Mouse (Mus musculus): ENCODE results near the gene Ercc4. TPM values are rescaled to one million over a fixed set of nuclear protein-coding genes. Genes with fewer than 3 reads are reported as not detected.

Ercc4 gene
- polyA plus RNA-seq, 1 experiment from 2014 or later: 15.1 TPM

DNA sequence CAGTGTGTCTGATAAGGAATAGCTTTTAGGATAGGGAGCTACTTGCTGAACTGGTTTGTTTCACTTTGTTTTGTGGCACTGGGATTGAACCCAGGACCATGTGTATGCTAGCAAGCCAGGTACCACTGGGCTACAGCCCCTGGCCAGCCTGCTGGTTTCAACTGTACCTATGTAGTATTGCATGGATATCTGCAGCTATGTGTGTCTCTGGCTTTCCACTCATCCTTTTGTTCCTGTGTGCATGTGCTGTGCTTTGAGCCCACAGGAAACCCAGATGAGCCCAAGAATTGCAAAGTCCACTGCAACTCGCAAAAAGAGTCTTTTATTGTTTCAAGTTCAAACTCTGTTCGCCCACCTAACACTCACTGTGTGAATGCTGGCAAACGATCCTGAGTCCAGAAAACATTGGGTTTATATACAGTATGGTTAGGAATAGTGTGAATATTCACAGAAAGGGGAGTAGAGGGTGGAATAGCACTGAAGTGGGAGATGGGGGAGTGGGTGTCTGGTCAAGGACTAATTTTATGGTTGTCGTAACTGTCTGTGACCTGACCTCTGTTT lies 73.8 kb downstream of the Ercc4 start:
- Histone ChIP-seq H3K4me2 (no peak overlapping the region), H3K36me3 (no peaks in the 10 kb centered on the region), H3K4me3 (no peak overlapping the region), H3K27me3 (no peaks in the 10 kb centered on the region), H3K27ac (replicated peaks) (no peak overlapping the region), H3K9ac (no peak overlapping the region), H3K4me1 (replicated peaks) (no peaks in the 10 kb centered on the region), H3K9me3 (no peaks in the 10 kb centered on the region)
- WGBS: 80% methylated on average over 4 of the region's 4 CpGs
- no peak for ATAC-seq (ENCODE audit: low read depth)

DNA sequence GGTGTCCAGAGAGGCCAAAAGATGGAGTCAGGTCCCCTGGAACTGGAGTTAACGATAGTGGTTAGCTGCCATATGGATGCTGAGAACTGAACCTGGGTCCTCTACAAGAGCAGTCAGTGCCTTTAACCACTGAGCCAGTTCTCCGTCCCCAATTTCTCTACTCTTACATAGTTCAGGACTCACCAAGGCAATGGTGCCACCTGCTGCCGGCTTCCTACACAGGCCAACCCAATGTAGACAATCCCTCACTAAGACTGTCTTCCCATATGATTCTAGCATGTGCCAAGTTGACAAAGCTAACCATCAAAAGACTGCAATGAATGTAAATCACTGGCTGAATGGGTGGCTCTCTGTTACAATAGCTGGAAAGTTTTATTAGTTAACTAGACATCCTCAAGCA lies 74.9 kb downstream of the Ercc4 start:
- no peak overlapping the region for H3K27ac ChIP-seq (replicated peaks)
- no peak for ATAC-seq (ENCODE audit: low read depth)
- 0 out of 2 replicates have a peak, but pooled peaks cover 2% of the 10 kb centered on the region for H3K4me1 ChIP-seq (replicated peaks)
- WGBS: 88% methylated on average over 3 of the region's 3 CpGs
- H3K4me2 ChIP-seq: no peak overlapping the region
- H3K27me3 ChIP-seq: no peaks in the 10 kb centered on the region
- H3K9ac ChIP-seq: no peak overlapping the region
- H3K9me3 ChIP-seq: no peaks in the 10 kb centered on the region
- no peak overlapping the region for H3K4me3 ChIP-seq
- no peaks in the 10 kb centered on the region for H3K36me3 ChIP-seq

DNA sequence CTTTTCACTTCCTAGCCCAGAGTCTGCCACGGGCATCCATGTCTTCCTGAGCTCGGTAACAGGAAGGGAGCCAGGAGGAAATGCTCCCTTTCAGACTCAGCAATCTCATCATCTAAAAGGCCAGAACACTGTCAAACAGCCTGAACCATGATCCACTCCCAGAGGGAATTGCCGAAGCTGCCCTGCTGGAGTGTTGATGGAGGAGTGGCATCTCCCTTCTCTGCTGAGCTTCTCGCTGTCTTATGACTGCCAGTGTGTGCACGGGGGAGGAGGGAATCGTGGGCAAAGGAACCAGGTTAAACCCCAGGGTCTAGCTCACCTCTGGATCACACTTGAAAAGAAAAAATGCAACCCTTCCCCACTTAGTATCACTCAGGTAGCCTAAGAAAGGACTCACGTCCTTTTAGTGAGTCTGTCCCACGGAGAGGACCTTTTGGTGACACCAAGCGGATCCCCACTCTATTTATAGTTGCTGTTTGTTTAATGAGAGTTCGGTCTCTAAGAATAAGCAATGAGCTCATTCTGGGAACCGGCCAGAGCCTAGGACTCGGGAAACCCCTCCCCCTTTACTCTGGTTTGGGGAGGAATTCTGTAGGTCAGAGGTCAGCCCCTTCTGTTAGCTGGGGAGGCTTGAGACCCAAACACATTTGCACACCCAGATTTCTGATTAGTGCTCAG lies 80.1 kb downstream of the Ercc4 start:
- 62% methylated on average over 12 of the region's 12 CpGs for WGBS
- ATAC-seq (ENCODE audit: low read depth): no peak
- Histone ChIP-seq H3K36me3 (no peaks in the 10 kb centered on the region), H3K27ac (replicated peaks) (no peak overlapping the region), H3K4me2 (no peak overlapping the region), H3K4me1 (replicated peaks) (0 out of 2 replicates have a peak, but pooled peaks cover 3% of the 10 kb centered on the region), H3K9ac (0 out of 2 replicates have a peak overlapping the region, but pooled peaks have one; percentile 2), H3K27me3 (no peaks in the 10 kb centered on the region), H3K4me3 (no peak overlapping the region), H3K9me3 (no peaks in the 10 kb centered on the region)

DNA sequence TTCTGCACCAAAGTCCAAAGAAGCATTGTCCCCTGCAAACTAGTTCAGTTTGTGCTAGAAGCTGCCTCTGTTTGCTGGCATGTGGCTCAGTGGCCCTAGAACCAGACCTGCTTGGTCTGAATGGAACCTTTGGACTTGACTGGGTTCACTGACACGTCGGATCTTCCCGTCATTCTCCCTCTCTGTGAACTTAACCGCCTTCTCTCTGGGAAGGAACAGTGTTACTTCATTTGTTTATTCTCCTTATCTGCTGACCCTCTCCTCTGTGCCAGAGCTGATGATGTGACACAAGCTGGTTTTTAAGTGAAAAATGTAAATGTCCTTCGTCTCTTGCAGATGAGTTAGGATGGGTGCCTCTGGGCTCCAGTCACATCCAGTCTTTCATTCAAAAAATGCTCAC lies 81.0 kb downstream of the Ercc4 start:
- no peak for ATAC-seq (ENCODE audit: low read depth)
- Histone ChIP-seq H3K27ac (replicated peaks) (no peak overlapping the region), H3K9ac (no peak overlapping the region), H3K4me3 (no peak overlapping the region), H3K27me3 (no peaks in the 10 kb centered on the region), H3K9me3 (no peaks in the 10 kb centered on the region), H3K4me1 (replicated peaks) (0 out of 2 replicates have a peak, but pooled peaks cover 3% of the 10 kb centered on the region), H3K36me3 (no peaks in the 10 kb centered on the region), H3K4me2 (no peak overlapping the region)
- WGBS: 87% methylated on average over 5 of the region's 5 CpGs

DNA sequence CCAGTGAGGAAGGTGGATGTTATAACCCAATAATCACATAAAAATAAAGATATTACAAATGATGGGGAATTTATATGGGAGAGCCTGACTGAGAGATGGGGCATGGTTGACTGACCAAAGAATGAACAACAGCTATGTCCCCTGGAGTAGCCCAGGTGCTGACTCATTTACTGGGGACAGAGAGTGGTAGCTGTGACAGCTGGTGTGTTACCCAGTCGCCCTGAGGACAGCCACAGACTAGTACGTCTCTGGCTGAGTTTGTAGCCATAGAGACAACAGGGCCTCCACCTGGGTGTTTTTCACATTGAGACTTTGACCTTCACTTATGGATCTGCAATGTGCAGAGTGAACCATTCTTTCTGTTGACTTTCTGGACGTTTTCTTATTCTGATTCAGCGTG lies 81.7 kb downstream of the Ercc4 start:
- no peak overlapping the region for H3K4me2 ChIP-seq
- H3K27ac ChIP-seq (replicated peaks): no peak overlapping the region
- no peak for ATAC-seq (ENCODE audit: low read depth)
- 77% methylated on average over 4 of the region's 4 CpGs for WGBS
- 0 out of 2 replicates have a peak, but pooled peaks cover 3% of the 10 kb centered on the region for H3K4me1 ChIP-seq (replicated peaks)
- no peaks in the 10 kb centered on the region for H3K9me3 ChIP-seq
- H3K9ac ChIP-seq: no peak overlapping the region
- no peak overlapping the region for H3K4me3 ChIP-seq
- H3K36me3 ChIP-seq: no peaks in the 10 kb centered on the region
- no peaks in the 10 kb centered on the region for H3K27me3 ChIP-seq

DNA sequence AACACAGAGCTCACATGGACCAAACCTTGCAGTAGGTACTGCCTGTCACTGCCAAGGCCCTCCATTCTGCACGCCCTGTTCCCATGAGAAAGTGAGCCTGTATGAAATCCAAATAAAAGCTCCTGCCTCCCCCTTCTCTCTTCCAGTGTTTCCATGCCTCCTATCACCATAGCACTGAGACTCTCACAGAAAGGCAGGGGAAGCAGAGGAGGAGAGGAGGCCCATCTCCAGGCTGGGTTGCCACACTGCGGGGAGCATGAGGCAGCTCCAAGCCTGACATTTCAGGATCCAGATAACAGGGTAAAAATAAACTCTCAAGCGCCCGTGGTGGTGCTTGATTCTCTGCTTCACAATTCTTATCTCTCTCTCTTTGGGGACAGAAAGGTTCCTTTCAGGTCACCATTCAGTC lies 84.2 kb downstream of the Ercc4 start:
- no peaks in the 10 kb centered on the region for H3K36me3 ChIP-seq
- WGBS: 87% methylated on average over 4 of the region's 4 CpGs
- no peak for ATAC-seq (ENCODE audit: low read depth)

DNA sequence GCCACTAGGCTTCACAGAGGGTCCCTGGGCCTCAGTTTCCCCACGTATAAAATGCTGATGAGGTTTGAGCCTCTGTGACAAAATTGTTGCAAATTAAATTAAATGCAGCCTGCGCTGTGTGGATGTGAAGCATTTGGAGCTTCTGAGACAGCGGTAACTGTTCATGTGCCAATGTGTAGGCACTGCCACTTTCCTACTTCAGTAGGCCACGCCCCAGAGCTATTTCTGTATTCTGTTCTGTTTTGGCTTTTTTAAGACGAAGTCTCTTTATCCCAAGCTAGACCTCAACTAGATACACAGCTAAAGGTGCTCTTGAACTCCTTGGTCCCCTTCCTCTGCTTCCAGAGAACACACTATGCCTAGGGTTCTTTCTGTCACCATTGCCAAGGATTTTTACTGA lies 85.4 kb downstream of the Ercc4 start:
- Histone ChIP-seq H3K27me3 (no peaks in the 10 kb centered on the region), H3K9me3 (no peaks in the 10 kb centered on the region), H3K4me3 (no peak overlapping the region), H3K27ac (replicated peaks) (no peak overlapping the region), H3K4me1 (replicated peaks) (peaks cover 13% of the 10 kb centered on the region), H3K4me2 (no peak overlapping the region), H3K9ac (no peak overlapping the region), H3K36me3 (no peaks in the 10 kb centered on the region)
- WGBS: 90% methylated on average over 5 of the region's 5 CpGs
- ATAC-seq (ENCODE audit: low read depth): no peak

More for the DNA sequence above, 84.2 kb downstream of the Ercc4 start:
- no peaks in the 10 kb centered on the region for H3K9me3 ChIP-seq
- no peak overlapping the region for H3K9ac ChIP-seq
- H3K4me2 ChIP-seq: no peak overlapping the region
- no peak overlapping the region for H3K27ac ChIP-seq (replicated peaks)
- H3K27me3 ChIP-seq: no peaks in the 10 kb centered on the region
- H3K4me3 ChIP-seq: no peak overlapping the region
- peaks cover 17% of the 10 kb centered on the region for H3K4me1 ChIP-seq (replicated peaks)

DNA sequence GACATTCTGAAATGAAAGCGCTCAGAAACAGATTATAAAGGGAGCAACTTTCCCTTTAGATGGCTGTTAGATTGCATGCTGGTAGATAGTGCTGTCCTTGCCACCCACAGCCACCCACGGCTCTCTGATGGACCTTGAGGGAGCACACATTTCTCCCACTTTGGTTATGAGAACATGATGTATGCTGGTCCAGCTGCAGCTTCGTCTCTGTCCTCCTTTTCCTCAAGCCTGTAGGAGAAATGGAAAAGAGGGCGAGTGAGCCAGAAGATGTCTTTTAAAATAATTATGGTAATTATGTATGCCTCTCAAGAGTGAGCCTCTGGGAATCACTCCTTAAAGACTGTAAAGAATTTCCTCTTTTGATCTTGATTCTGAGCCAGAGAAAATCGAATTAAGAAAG lies 87.1 kb downstream of the Ercc4 start:
- Histone ChIP-seq H3K9ac (no peak overlapping the region), H3K27me3 (no peaks in the 10 kb centered on the region), H3K4me3 (no peak overlapping the region), H3K9me3 (no peaks in the 10 kb centered on the region), H3K27ac (replicated peaks) (no peak overlapping the region), H3K4me2 (no peak overlapping the region), H3K36me3 (no peaks in the 10 kb centered on the region), H3K4me1 (replicated peaks) (peaks cover 13% of the 10 kb centered on the region)
- 62% methylated on average over 5 of the region's 5 CpGs for WGBS
- no peak for ATAC-seq (ENCODE audit: low read depth)

DNA sequence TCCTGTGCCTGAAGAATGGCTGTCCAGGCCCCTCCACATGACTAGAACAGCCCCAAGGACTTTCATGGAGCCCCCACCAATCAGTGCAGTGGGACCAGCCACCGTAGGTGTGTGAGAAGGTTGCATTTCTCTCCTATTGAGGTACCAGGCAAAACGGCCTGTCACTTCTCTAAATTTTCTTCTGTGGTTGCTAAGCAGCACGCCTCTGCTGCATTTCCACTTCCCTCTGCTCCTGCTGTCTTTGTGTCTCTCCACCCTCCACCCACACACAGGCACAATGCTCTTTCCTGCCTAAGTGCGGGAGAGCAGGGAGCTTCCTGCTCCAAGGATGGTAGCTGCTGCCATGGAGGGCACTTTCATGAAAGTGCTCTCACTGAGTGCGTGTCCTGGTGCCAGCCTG lies 87.8 kb downstream of the Ercc4 start:
- no peaks in the 10 kb centered on the region for H3K9me3 ChIP-seq
- H3K4me3 ChIP-seq: no peak overlapping the region
- no peak overlapping the region for H3K27ac ChIP-seq (replicated peaks)
- no peak overlapping the region for H3K4me2 ChIP-seq
- ATAC-seq (ENCODE audit: low read depth): no peak
- no peaks in the 10 kb centered on the region for H3K27me3 ChIP-seq
- WGBS: 52% methylated on average over 5 of the region's 5 CpGs
- H3K4me1 ChIP-seq (replicated peaks): peaks cover 13% of the 10 kb centered on the region
- no peak overlapping the region for H3K9ac ChIP-seq
- H3K36me3 ChIP-seq: no peaks in the 10 kb centered on the region

DNA sequence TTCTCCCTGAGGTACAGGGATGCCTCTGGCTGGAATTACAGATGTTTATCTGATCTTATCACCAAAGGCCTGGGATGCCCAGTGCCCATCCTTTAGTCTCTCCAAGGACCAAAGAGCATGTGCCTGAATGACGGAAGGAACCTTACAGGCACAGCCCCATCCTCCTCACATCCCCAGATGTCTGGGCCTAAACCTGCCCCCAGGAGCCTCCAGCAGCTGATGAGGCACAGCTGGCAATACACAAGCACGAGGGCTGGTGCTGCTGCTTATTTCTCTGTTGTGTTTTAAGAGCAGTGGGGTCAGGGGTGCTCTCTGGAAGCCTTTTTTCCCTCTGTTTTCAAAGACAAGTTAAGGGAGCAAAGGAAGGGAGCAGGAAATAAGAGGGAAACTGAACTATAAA lies 89.7 kb downstream of the Ercc4 start:
- Histone ChIP-seq H3K27ac (replicated peaks) (no peak overlapping the region), H3K9me3 (no peaks in the 10 kb centered on the region), H3K27me3 (no peaks in the 10 kb centered on the region), H3K4me1 (replicated peaks) (peaks cover 13% of the 10 kb centered on the region), H3K4me3 (no peak overlapping the region), H3K9ac (no peak overlapping the region), H3K36me3 (no peaks in the 10 kb centered on the region), H3K4me2 (no peak overlapping the region)
- WGBS: 34% methylated on average over 2 of the region's 2 CpGs
- no peak for ATAC-seq (ENCODE audit: low read depth)

Measured in neural tube, embryonic 13.5 days (tissue).